Mouse (Mus musculus): ENCODE measurements at regions not wholly inside any gene's neighbourhood (a gene's known extent, or its start where the extent isn't known, plus 50 kb on each side); places are given as distances from the start of the nearest gene placed in this dataset.

- DNase-seq (ENCODE audit: low spot score in 2 of 2) = no peak
Observed at GRCm38 (mm10) chr4:31392932-31393632, 570.8 kb upstream of the Map3k7 start.

GRCm38 (mm10) chr4:31395538-31395937 is 568.4 kb upstream of the Map3k7 start:
- no peak for DNase-seq (ENCODE audit: low spot score in 2 of 2)

- no peak for DNase-seq (ENCODE audit: low spot score in 2 of 2)
Observed at GRCm38 (mm10) chr4:31403976-31404375, 559.9 kb upstream of the Map3k7 start.

GRCm38 (mm10) chr4:31404840-31405714 is 558.8 kb upstream of the Map3k7 start:
- peak; percentile 48 to 49 for DNase-seq (ENCODE audit: low spot score in 2 of 2)

- no peak for DNase-seq (ENCODE audit: low spot score in 2 of 2)
Observed at GRCm38 (mm10) chr4:31410157-31410556, 553.7 kb upstream of the Map3k7 start.

- no peak for DNase-seq (ENCODE audit: low spot score in 2 of 2)
Observed at GRCm38 (mm10) chr4:31411770-31412525, 551.9 kb upstream of the Map3k7 start.

GRCm38 (mm10) chr4:31417161-31417560 is 546.7 kb upstream of the Map3k7 start:
- DNase-seq (ENCODE audit: low spot score in 2 of 2) = no peak

GRCm38 (mm10) chr4:31419240-31419639 is 544.7 kb upstream of the Map3k7 start:
- DNase-seq (ENCODE audit: low spot score in 2 of 2) = peak; percentile 74 to 79

GRCm38 (mm10) chr4:31420167-31420566 is 543.7 kb upstream of the Map3k7 start:
- no peak for DNase-seq (ENCODE audit: low spot score in 2 of 2)

- DNase-seq (ENCODE audit: low spot score in 2 of 2) = no peak
Observed at GRCm38 (mm10) chr4:31421386-31421785, 542.5 kb upstream of the Map3k7 start.

GRCm38 (mm10) chr4:31425135-31425534 is 538.8 kb upstream of the Map3k7 start:
- no peak for DNase-seq (ENCODE audit: low spot score in 2 of 2)

GRCm38 (mm10) chr4:31425716-31426115 is 538.2 kb upstream of the Map3k7 start:
- no peak for DNase-seq (ENCODE audit: low spot score in 2 of 2)

- DNase-seq (ENCODE audit: low spot score in 2 of 2) = no peak
Observed at GRCm38 (mm10) chr4:31426169-31427030, 537.5 kb upstream of the Map3k7 start.

- no peak for DNase-seq (ENCODE audit: low spot score in 2 of 2)
Observed at GRCm38 (mm10) chr4:31433943-31434342, 530.0 kb upstream of the Map3k7 start.

GRCm38 (mm10) chr4:31454898-31455297 is 509.0 kb upstream of the Map3k7 start:
- DNase-seq (ENCODE audit: low spot score in 2 of 2) = no peak

- no peak for DNase-seq (ENCODE audit: low spot score in 2 of 2)
Observed at GRCm38 (mm10) chr4:31455466-31455865, 508.4 kb upstream of the Map3k7 start.

- DNase-seq (ENCODE audit: low spot score in 2 of 2) = peak; percentile 35 to 57
Observed at GRCm38 (mm10) chr4:31462456-31462855, 501.4 kb upstream of the Map3k7 start.

- no peak for DNase-seq (ENCODE audit: low spot score in 2 of 2)
Observed at GRCm38 (mm10) chr4:31463130-31463698, 500.7 kb upstream of the Map3k7 start.

- DNase-seq (ENCODE audit: low spot score in 2 of 2) = peak; percentile 30 to 33
Observed at GRCm38 (mm10) chr4:31468306-31468705, 495.6 kb upstream of the Map3k7 start.

GRCm38 (mm10) chr4:31469803-31470202 is 494.1 kb upstream of the Map3k7 start:
- no peak for DNase-seq (ENCODE audit: low spot score in 2 of 2)

- DNase-seq (ENCODE audit: low spot score in 2 of 2) = no peak
Observed at GRCm38 (mm10) chr4:31492535-31492934, 471.4 kb upstream of the Map3k7 start.
